Mouse (Mus musculus): ENCODE results near the gene Mdga1. TPM values are rescaled to one million over a fixed set of nuclear protein-coding genes. Genes with fewer than 3 reads are reported as not detected.
A peak's percentile ranks its signal among the peaks of the same experiment; 100 is the strongest.

The Mdga1 gene
- polyA plus RNA-seq, 1 experiment from 2014 or later, result 4.7 TPM

DNA sequence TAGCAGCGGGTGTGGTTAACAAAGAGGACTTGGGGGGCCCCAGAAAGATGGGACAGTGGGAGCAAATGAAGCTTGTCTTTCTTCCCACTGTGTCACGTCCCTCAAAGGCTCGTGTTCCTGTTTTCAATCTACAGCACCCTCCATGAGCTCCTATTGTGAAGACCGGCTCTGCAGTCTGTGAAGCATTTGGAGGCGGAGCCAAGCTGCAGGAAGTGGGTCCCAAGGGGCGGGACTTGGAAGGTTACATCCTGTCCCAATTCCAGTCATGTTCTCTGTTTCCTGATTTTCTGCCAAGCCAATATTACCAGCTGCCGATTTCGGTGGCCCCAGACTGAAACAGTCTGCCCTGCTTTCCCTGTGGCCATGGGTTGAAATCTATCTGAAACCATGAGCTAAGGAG is 11.7 kb upstream of the Mdga1 start:
- no peaks in the 10 kb centered on the region for H3K9me3 ChIP-seq
- no peak overlapping the region for H3K9ac ChIP-seq (replicated peaks)
- no peaks in the 10 kb centered on the region for H3K36me3 ChIP-seq
- no peaks in the 10 kb centered on the region for H3K4me1 ChIP-seq (replicated peaks)
- H3K4me3 ChIP-seq (replicated peaks), result no peak overlapping the region
- H3K4me2 ChIP-seq, result 0 out of 2 replicates have a peak overlapping the region, but pooled peaks have one; percentile 0
- ATAC-seq (ENCODE audit: insufficient number of reproducible peaks, insufficient read depth, low FRiP score, low TSS enrichment, low read depth), result no peak
- WGBS, result 70% methylated on average over 8 of the region's 8 CpGs
- H3K27ac ChIP-seq, result no peak overlapping the region
- H3K27me3 ChIP-seq, result peaks cover 5% of the 10 kb centered on the region

DNA sequence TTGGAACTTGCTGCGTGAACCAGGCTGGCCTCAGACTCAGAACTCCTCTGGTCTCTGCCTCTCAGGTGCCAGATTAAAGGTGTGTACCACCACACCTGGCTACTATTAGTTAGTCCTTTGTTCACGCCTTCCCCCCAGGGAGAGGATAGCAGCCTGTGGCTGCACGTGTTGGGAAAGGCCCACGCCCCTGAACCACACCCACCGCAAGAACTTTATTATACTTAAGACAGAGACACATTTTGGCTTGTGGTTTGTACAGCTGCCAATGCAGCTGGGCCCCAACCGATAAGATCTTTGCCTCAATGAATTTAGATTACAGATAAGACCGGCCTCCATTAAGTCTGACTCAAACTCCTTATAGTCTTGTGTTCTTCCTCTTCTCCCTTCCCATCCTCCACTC is 10.0 kb upstream of the Mdga1 start:
- WGBS, result 70% methylated on average over 7 of the region's 7 CpGs

GRCm38 (mm10) chr17:29979020-29979419 is 9.1 kb upstream of the Mdga1 start:
- 63% methylated on average over 4 of the region's 4 CpGs for WGBS
- Histone ChIP-seq H3K27me3 (peaks cover 4% of the 10 kb centered on the region), H3K9me3 (no peaks in the 10 kb centered on the region), H3K4me1 (replicated peaks) (no peaks in the 10 kb centered on the region), H3K4me3 (replicated peaks) (no peak overlapping the region), H3K36me3 (no peaks in the 10 kb centered on the region), H3K27ac (no peak overlapping the region), H3K9ac (replicated peaks) (no peak overlapping the region), H3K4me2 (no peak overlapping the region)
- no peak; the same call in 1 of the 2 replicates for ATAC-seq (ENCODE audit: insufficient number of reproducible peaks, insufficient read depth, low FRiP score, low TSS enrichment, low read depth)

More for the DNA sequence above, 10.0 kb upstream of the Mdga1 start:
- ATAC-seq (ENCODE audit: insufficient number of reproducible peaks, insufficient read depth, low FRiP score, low TSS enrichment, low read depth), result no peak
- Histone ChIP-seq H3K27me3 (peaks cover 5% of the 10 kb centered on the region), H3K4me2 (no peak overlapping the region), H3K4me3 (replicated peaks) (no peak overlapping the region), H3K4me1 (replicated peaks) (no peaks in the 10 kb centered on the region), H3K9ac (replicated peaks) (no peak overlapping the region), H3K9me3 (no peaks in the 10 kb centered on the region), H3K27ac (no peak overlapping the region), H3K36me3 (no peaks in the 10 kb centered on the region)

- Histone ChIP-seq H3K27me3 (peaks cover 6% of the 10 kb centered on the region; the same call in 1 of the 2 replicates), H3K4me1 (replicated peaks) (peaks cover 11% of the 10 kb centered on the region; the same call in 1 of the 2 replicates), H3K4me3 (replicated peaks) (no peak overlapping the region), H3K36me3 (no peaks in the 10 kb centered on the region), H3K9me3 (no peaks in the 10 kb centered on the region), H3K27ac (no peak overlapping the region), H3K9ac (replicated peaks) (no peak overlapping the region), H3K4me2 (no peak overlapping the region)
- peak; percentile 59; the same call in 1 of the 2 replicates for ATAC-seq (ENCODE audit: insufficient number of reproducible peaks, insufficient read depth, low FRiP score, low TSS enrichment, low read depth)
- WGBS, result 8% methylated on average over 8 of the region's 8 CpGs
Observed at GRCm38 (mm10) chr17:29975731-29976130, 5.8 kb upstream of the Mdga1 start.

DNA sequence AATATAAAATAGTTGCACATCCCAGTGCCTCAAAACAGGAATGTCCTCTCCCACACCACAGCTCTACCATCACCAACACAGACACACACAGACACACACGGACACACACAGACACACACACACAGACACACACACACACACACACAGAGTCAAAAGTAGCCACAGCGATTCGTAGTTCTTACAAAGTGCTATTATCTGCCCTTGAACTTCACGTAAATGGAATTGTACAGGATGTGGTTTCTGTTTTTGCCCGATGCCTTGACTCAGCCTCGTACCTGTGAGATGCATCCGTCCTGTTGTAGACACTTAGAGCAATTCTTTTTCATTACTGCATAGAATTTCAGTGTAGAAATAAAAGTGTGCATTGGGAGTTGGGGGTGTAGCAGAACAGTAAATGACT is 3.3 kb upstream of the Mdga1 start:
- ATAC-seq (ENCODE audit: insufficient number of reproducible peaks, insufficient read depth, low FRiP score, low TSS enrichment, low read depth), result no peak
- Histone ChIP-seq H3K9ac (replicated peaks) (no peak overlapping the region), H3K27me3 (0 out of 2 replicates have a peak, but pooled peaks cover 6% of the 10 kb centered on the region), H3K27ac (no peak overlapping the region), H3K36me3 (no peaks in the 10 kb centered on the region), H3K4me1 (replicated peaks) (peaks cover 11% of the 10 kb centered on the region; the same call in 1 of the 2 replicates), H3K9me3 (no peaks in the 10 kb centered on the region), H3K4me2 (no peak overlapping the region), H3K4me3 (replicated peaks) (no peak overlapping the region)
- 91% methylated on average over 7 of the region's 7 CpGs for WGBS

- no peaks in the 10 kb centered on the region for H3K9me3 ChIP-seq
Observed at GRCm38 (mm10) chr17:29971761-29972432, 2.0 kb upstream of the Mdga1 start.

GRCm38 (mm10) chr17:29965506-29965905 is 4.4 kb downstream of the Mdga1 start:
- no peak overlapping the region for H3K4me3 ChIP-seq (replicated peaks)
- H3K36me3 ChIP-seq, result no peaks in the 10 kb centered on the region
- WGBS, result 8% methylated on average over 5 of the region's 5 CpGs
- no peak overlapping the region for H3K4me2 ChIP-seq
- H3K27ac ChIP-seq, result no peak overlapping the region
- H3K27me3 ChIP-seq, result peaks cover 36% of the 10 kb centered on the region
- H3K9ac ChIP-seq (replicated peaks), result no peak overlapping the region
- peaks cover 31% of the 10 kb centered on the region for H3K4me1 ChIP-seq (replicated peaks)
- no peak for ATAC-seq (ENCODE audit: insufficient number of reproducible peaks, insufficient read depth, low FRiP score, low TSS enrichment, low read depth)
- H3K9me3 ChIP-seq, result no peaks in the 10 kb centered on the region

More at GRCm38 (mm10) chr17:29971761-29972432, 2.0 kb upstream of the Mdga1 start:
- no peak overlapping the region for H3K4me2 ChIP-seq
- no peak overlapping the region for H3K4me3 ChIP-seq (replicated peaks)
- no peak overlapping the region for H3K27ac ChIP-seq
- no peaks in the 10 kb centered on the region for H3K36me3 ChIP-seq
- ATAC-seq (ENCODE audit: insufficient number of reproducible peaks, insufficient read depth, low FRiP score, low TSS enrichment, low read depth), result no peak
- H3K9ac ChIP-seq (replicated peaks), result no peak overlapping the region
- peaks cover 11% of the 10 kb centered on the region; the same call in 1 of the 2 replicates for H3K4me1 ChIP-seq (replicated peaks)
- 47% methylated on average over 15 of the region's 15 CpGs for WGBS
- H3K27me3 ChIP-seq, result 0 out of 2 replicates have a peak, but pooled peaks cover 6% of the 10 kb centered on the region

GRCm38 (mm10) chr17:29963730-29964259 is 6.1 kb downstream of the Mdga1 start:
- H3K9ac ChIP-seq (replicated peaks), result peak overlapping the region; percentile 27; the same call in 1 of the 2 replicates
- peak overlapping the region; percentile 15; the same call in 1 of the 2 replicates for H3K4me3 ChIP-seq (replicated peaks)
- no peak for ATAC-seq (ENCODE audit: insufficient number of reproducible peaks, insufficient read depth, low FRiP score, low TSS enrichment, low read depth)
- peaks cover 31% of the 10 kb centered on the region for H3K4me1 ChIP-seq (replicated peaks)
- peaks cover 5% of the 10 kb centered on the region; the same call in 1 of the 2 replicates for H3K9me3 ChIP-seq
- no peak overlapping the region for H3K27ac ChIP-seq
- H3K4me2 ChIP-seq, result peak overlapping the region; percentile 45
- WGBS, result 4% methylated on average over 11 of the region's 11 CpGs
- no peaks in the 10 kb centered on the region for H3K36me3 ChIP-seq
- peaks cover 36% of the 10 kb centered on the region for H3K27me3 ChIP-seq

DNA sequence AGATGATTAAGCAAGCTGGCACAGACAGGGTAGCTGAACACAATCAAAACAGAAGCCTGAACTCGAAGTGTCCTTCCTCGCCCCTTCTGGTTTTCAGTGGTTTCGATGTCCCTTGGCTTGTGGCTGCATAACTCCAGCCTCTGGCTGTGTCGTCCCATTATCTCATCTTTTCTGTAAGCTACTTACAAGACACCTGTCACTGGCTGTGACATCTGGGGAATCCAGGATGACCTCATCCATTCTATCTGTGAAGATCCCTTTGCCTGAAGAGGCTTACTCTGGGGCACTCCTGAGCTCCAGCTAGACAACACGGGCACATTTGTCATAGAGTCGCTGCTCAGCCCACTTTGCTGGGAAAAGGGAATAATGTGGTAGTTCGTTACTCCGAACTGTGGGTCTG is 14.0 kb downstream of the Mdga1 start:
- H3K9ac ChIP-seq (replicated peaks), result no peak overlapping the region
- H3K4me3 ChIP-seq (replicated peaks), result no peak overlapping the region
- peaks cover 14% of the 10 kb centered on the region; the same call in 1 of the 2 replicates for H3K9me3 ChIP-seq
- WGBS, result 75% methylated on average over 8 of the region's 8 CpGs
- H3K4me2 ChIP-seq, result no peak overlapping the region
- no peak overlapping the region for H3K27ac ChIP-seq
- no peak for ATAC-seq (ENCODE audit: insufficient number of reproducible peaks, insufficient read depth, low FRiP score, low TSS enrichment, low read depth)
- peaks cover 11% of the 10 kb centered on the region for H3K4me1 ChIP-seq (replicated peaks)
- H3K36me3 ChIP-seq, result no peaks in the 10 kb centered on the region
- H3K27me3 ChIP-seq, result no peaks in the 10 kb centered on the region

GRCm38 (mm10) chr17:29954316-29954715 is 15.6 kb downstream of the Mdga1 start:
- no peak for ATAC-seq (ENCODE audit: insufficient number of reproducible peaks, insufficient read depth, low FRiP score, low TSS enrichment, low read depth)
- WGBS, result 80% methylated on average over 5 of the region's 5 CpGs
- Histone ChIP-seq H3K27ac (no peak overlapping the region), H3K4me2 (no peak overlapping the region), H3K4me1 (replicated peaks) (peaks cover 16% of the 10 kb centered on the region), H3K9me3 (peaks cover 9% of the 10 kb centered on the region; the same call in 1 of the 2 replicates), H3K4me3 (replicated peaks) (no peak overlapping the region), H3K36me3 (no peaks in the 10 kb centered on the region), H3K9ac (replicated peaks) (no peak overlapping the region), H3K27me3 (no peaks in the 10 kb centered on the region)

DNA sequence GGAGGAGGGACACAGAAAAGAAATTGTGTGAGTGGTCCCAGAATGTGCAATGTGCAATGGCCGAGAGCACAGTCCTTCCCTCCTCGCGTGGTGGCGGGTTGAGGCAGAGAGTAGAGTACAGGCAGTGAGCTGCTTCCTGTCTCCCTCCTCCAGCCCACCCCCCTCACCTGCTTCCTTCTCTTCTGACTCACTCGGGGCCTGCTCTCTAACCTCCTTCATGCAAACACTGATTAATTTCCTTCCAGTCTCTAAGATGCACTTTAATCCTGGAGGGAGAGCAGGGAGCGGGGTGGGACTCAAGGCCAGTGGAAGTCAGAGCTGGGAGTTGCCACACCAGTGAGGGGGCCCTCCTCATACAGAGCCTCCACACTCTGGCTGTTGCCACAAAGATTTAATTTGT is 18.8 kb downstream of the Mdga1 start:
- Histone ChIP-seq H3K9me3 (no peaks in the 10 kb centered on the region), H3K4me1 (replicated peaks) (peaks cover 16% of the 10 kb centered on the region), H3K27me3 (0 out of 2 replicates have a peak, but pooled peaks cover 8% of the 10 kb centered on the region), H3K4me2 (no peak overlapping the region), H3K36me3 (no peaks in the 10 kb centered on the region), H3K4me3 (replicated peaks) (no peak overlapping the region), H3K27ac (peak overlapping the region; percentile 32), H3K9ac (replicated peaks) (no peak overlapping the region)
- 0 out of 2 replicates have a peak, but pooled peaks have one; percentile 26 for ATAC-seq (ENCODE audit: insufficient number of reproducible peaks, insufficient read depth, low FRiP score, low TSS enrichment, low read depth)
- WGBS, result 39% methylated on average over 6 of the region's 6 CpGs

All from limb, embryonic 12.5 days (tissue).